Mouse (Mus musculus) midbrain, embryonic 16.5 days (tissue): ENCODE measurements at regions not wholly inside any gene's neighbourhood (a gene's known extent, or its start where the extent isn't known, plus 50 kb on each side); places are given as distances from the start of the nearest gene placed in this dataset.

Experiments
- ATAC-seq: fragments of 200-750 bp; cut with Nextera tagmentation; 2 replicates; pipeline ENCODE4 v1.8.0; 2017; ENCODE audit warnings: moderate TSS enrichment
- H3K27ac ChIP-seq: fragments of 300-500 bp; sonication (generic); 2 replicates; pipeline ENCODE4 v1.5.1; 2014; ENCODE audit warnings: mild to moderate bottlenecking, low read length, mixed read lengths
- H3K27me3 ChIP-seq: fragments of 300-500 bp; sonication (generic); 2 replicates; pipeline ENCODE4 v1.6.1; 2014; ENCODE audit warnings: low read depth, low read length, mixed read lengths; ENCODE audit not compliant: control insufficient read depth, insufficient read depth
- H3K36me3 ChIP-seq: fragments of 300-500 bp; sonication (generic); 2 replicates; pipeline ENCODE4 v1.6.1; 2014; ENCODE audit warnings: mild to moderate bottlenecking, low read length, moderate library complexity, mixed read lengths; ENCODE audit not compliant: control insufficient read depth, insufficient read depth
- H3K4me1 ChIP-seq: fragments of 300-500 bp; sonication (generic); 2 replicates; pipeline ENCODE4 v1.6.1; 2014; ENCODE audit warnings: mild to moderate bottlenecking, low read length, mixed read lengths; ENCODE audit not compliant: control insufficient read depth, insufficient read depth
- H3K4me2 ChIP-seq: fragments of 300-500 bp; sonication (generic); 2 replicates; pipeline ENCODE4 v1.6.1; 2014; ENCODE audit warnings: mild to moderate bottlenecking, low read length, mixed read lengths
- H3K4me3 ChIP-seq: fragments of 300-500 bp; sonication (generic); 2 replicates; pipeline ENCODE4 v1.5.1; 2014; ENCODE audit warnings: low read depth, mild to moderate bottlenecking, low read length, moderate library complexity, mixed read lengths
- H3K9ac ChIP-seq: fragments of 300-500 bp; sonication (generic); 2 replicates; pipeline ENCODE4 v1.6.1; 2014; ENCODE audit warnings: low read depth, low read length, mixed read lengths
- H3K9me3 ChIP-seq: fragments of 300-500 bp; sonication (generic); replicated peaks from 2 replicates; pipeline ENCODE4 v1.6.1; 2014; ENCODE audit warnings: mild to moderate bottlenecking, low read length, mixed read lengths; ENCODE audit not compliant: control insufficient read depth, poor library complexity, severe bottlenecking
- WGBS: fragments of 180-500 bp; shearing (Covaris S2); extraction: QIAGEN DNeasy Blood & Tissue Kit; methylation state at CpG from one replicate; pipeline ENCODE4 v1.1.7; 2014; 5-methylcytosine and 5-hydroxymethylcytosine counted together

GRCm38 (mm10) chr3:39714056-39714592, 817.0 kb upstream of the Intu start:
- WGBS, result 51% methylated on average over 5 of the region's 5 CpGs
- Histone ChIP-seq H3K4me3 (no peak overlapping the region), H3K9me3 (no peaks in the 10 kb centered on the region), H3K9ac (no peak overlapping the region), H3K4me2 (no peak overlapping the region), H3K27me3 (no peaks in the 10 kb centered on the region), H3K4me1 (peaks cover 3% of the 10 kb centered on the region; the same call in 1 of the 2 replicates), H3K27ac (no peak overlapping the region), H3K36me3 (no peaks in the 10 kb centered on the region)
- ATAC-seq, result no peak

- no peaks in the 10 kb centered on the region for H3K4me1 ChIP-seq
- H3K4me2 ChIP-seq, result no peak overlapping the region
- no peak overlapping the region for H3K4me3 ChIP-seq
- H3K36me3 ChIP-seq, result no peaks in the 10 kb centered on the region
- no peaks in the 10 kb centered on the region for H3K27me3 ChIP-seq
- no peak for ATAC-seq
- no peak overlapping the region for H3K9ac ChIP-seq
- WGBS, result 83% methylated on average over 11 of the region's 11 CpGs
- no peak overlapping the region for H3K27ac ChIP-seq
- no peaks in the 10 kb centered on the region for H3K9me3 ChIP-seq
Measured at GRCm38 (mm10) chr3:39718946-39719545, 812.0 kb upstream of the Intu start.

- no peak for ATAC-seq
- Histone ChIP-seq H3K9ac (no peak overlapping the region), H3K27me3 (no peaks in the 10 kb centered on the region), H3K4me1 (no peaks in the 10 kb centered on the region), H3K9me3 (no peaks in the 10 kb centered on the region), H3K4me2 (no peak overlapping the region), H3K36me3 (no peaks in the 10 kb centered on the region), H3K4me3 (no peak overlapping the region), H3K27ac (no peak overlapping the region)
- 89% methylated on average over 3 of the region's 3 CpGs for WGBS
Measured at GRCm38 (mm10) chr3:39725755-39726154, 805.3 kb upstream of the Intu start.

- no peak overlapping the region for H3K4me2 ChIP-seq
- no peak overlapping the region for H3K9ac ChIP-seq
- ATAC-seq, result no peak
- no peak overlapping the region for H3K4me3 ChIP-seq
- H3K36me3 ChIP-seq, result no peaks in the 10 kb centered on the region
- H3K4me1 ChIP-seq, result no peaks in the 10 kb centered on the region
- WGBS, result 41% methylated on average over 1 of the region's 1 CpGs
- H3K9me3 ChIP-seq, result no peaks in the 10 kb centered on the region
- H3K27me3 ChIP-seq, result no peaks in the 10 kb centered on the region
- H3K27ac ChIP-seq, result no peak overlapping the region
Measured at GRCm38 (mm10) chr3:39736639-39737038, 794.4 kb upstream of the Intu start.

GRCm38 (mm10) chr3:39745947-39746346, 785.1 kb upstream of the Intu start:
- no peak overlapping the region for H3K4me3 ChIP-seq
- 83% methylated on average over 2 of the region's 2 CpGs for WGBS
- ATAC-seq, result no peak
- H3K36me3 ChIP-seq, result no peaks in the 10 kb centered on the region
- H3K4me2 ChIP-seq, result no peak overlapping the region
- no peaks in the 10 kb centered on the region for H3K9me3 ChIP-seq
- no peak overlapping the region for H3K27ac ChIP-seq
- H3K4me1 ChIP-seq, result no peaks in the 10 kb centered on the region
- no peak overlapping the region for H3K9ac ChIP-seq
- H3K27me3 ChIP-seq, result no peaks in the 10 kb centered on the region

GRCm38 (mm10) chr3:39768981-39769568, 762.0 kb upstream of the Intu start:
- WGBS, result 88% methylated on average over 6 of the region's 6 CpGs
- H3K4me3 ChIP-seq, result no peak overlapping the region
- H3K4me1 ChIP-seq, result no peaks in the 10 kb centered on the region
- H3K9ac ChIP-seq, result no peak overlapping the region
- H3K4me2 ChIP-seq, result no peak overlapping the region
- no peak overlapping the region for H3K27ac ChIP-seq
- no peaks in the 10 kb centered on the region for H3K27me3 ChIP-seq
- H3K9me3 ChIP-seq, result no peaks in the 10 kb centered on the region
- ATAC-seq, result no peak
- no peaks in the 10 kb centered on the region for H3K36me3 ChIP-seq

GRCm38 (mm10) chr3:39776278-39777039, 754.6 kb upstream of the Intu start:
- H3K36me3 ChIP-seq, result no peaks in the 10 kb centered on the region
- ATAC-seq, result no peak
- no peak overlapping the region for H3K9ac ChIP-seq
- H3K4me3 ChIP-seq, result no peak overlapping the region
- WGBS, result 93% methylated on average over 7 of the region's 7 CpGs
- H3K9me3 ChIP-seq, result no peaks in the 10 kb centered on the region
- H3K4me1 ChIP-seq, result peaks cover 12% of the 10 kb centered on the region
- no peak overlapping the region for H3K4me2 ChIP-seq
- no peaks in the 10 kb centered on the region for H3K27me3 ChIP-seq
- H3K27ac ChIP-seq, result no peak overlapping the region

GRCm38 (mm10) chr3:39779690-39780218, 751.3 kb upstream of the Intu start:
- ATAC-seq, result peak; percentile 59

GRCm38 (mm10) chr3:39780270-39780669, 750.8 kb upstream of the Intu start:
- 43% methylated on average over 5 of the region's 5 CpGs for WGBS
- no peak overlapping the region for H3K4me3 ChIP-seq
- ATAC-seq, result no peak; the same call in 1 of the 2 replicates

More at GRCm38 (mm10) chr3:39779690-39780218, 751.3 kb upstream of the Intu start:
- H3K36me3 ChIP-seq, result no peaks in the 10 kb centered on the region
- peaks cover 14% of the 10 kb centered on the region for H3K4me1 ChIP-seq
- WGBS, result 26% methylated on average over 6 of the region's 6 CpGs
- no peak overlapping the region for H3K4me2 ChIP-seq
- H3K9me3 ChIP-seq, result no peaks in the 10 kb centered on the region
- no peak overlapping the region for H3K27ac ChIP-seq
- H3K4me3 ChIP-seq, result no peak overlapping the region
- H3K27me3 ChIP-seq, result no peaks in the 10 kb centered on the region
- no peak overlapping the region for H3K9ac ChIP-seq

More at GRCm38 (mm10) chr3:39780270-39780669, 750.8 kb upstream of the Intu start:
- Histone ChIP-seq H3K27me3 (no peaks in the 10 kb centered on the region), H3K36me3 (no peaks in the 10 kb centered on the region), H3K9ac (no peak overlapping the region), H3K9me3 (no peaks in the 10 kb centered on the region), H3K4me2 (no peak overlapping the region), H3K27ac (no peak overlapping the region), H3K4me1 (peaks cover 14% of the 10 kb centered on the region)
